Mouse (Mus musculus) CH12.LX (cell line): ENCODE measurements around the gene Zcchc3. TPM values are rescaled to one million over a fixed set of nuclear protein-coding genes. Genes with fewer than 3 reads are reported as not detected.

ENCODE experiments used
- DNase-seq: peaks from one replicate; pipeline ENCODE4 v3.0.0-alpha.2; 2013; ENCODE audit errors: extremely low read depth
- H3K27ac ChIP-seq: 2 replicates; pipeline ENCODE4 v1.5.1; 2012; ENCODE audit warnings: low read depth, mild to moderate bottlenecking, control low read depth, moderate library complexity; ENCODE audit not compliant: insufficient read depth
- H3K27me3 ChIP-seq: replicated peaks from 2 replicates; pipeline ENCODE3; 2012; ENCODE audit warnings: inconsistent platforms
- H3K36me3 ChIP-seq, 2 experiments: replicated peaks in 1 of 2; 2 replicates each; pipeline versions ENCODE3 to v1.6.1; 2012; ENCODE audit warnings: inconsistent platforms in 1 of 2, low read length in 1 of 2, mild to moderate bottlenecking in 1 of 2, mixed read lengths in 1 of 2, moderate library complexity in 1 of 2; ENCODE audit not compliant: control insufficient read depth in 1 of 2, insufficient read depth in 1 of 2
- H3K4me1 ChIP-seq, 2 experiments: 2 replicates each; pipeline ENCODE4 v1.6.1; 2012; ENCODE audit warnings: inconsistent platforms in 1 of 2, moderate library complexity in 1 of 2; ENCODE audit not compliant: insufficient read depth in 2 of 2, control insufficient read depth in 1 of 2
- H3K4me2 ChIP-seq: 2 replicates; pipeline ENCODE4 v1.6.1; 2012; ENCODE audit warnings: low read depth, mild to moderate bottlenecking, control low read depth; ENCODE audit not compliant: poor library complexity, insufficient read depth, severe bottlenecking
- H3K4me3 ChIP-seq, 3 experiments: fragments of 150-350 bp in 1 of 3; sonication (generic) in 1 of 3; replicated peaks in 1 of 3; 2 replicates each; pipeline versions ENCODE3 to v1.5.1; 2011 to 2012; ENCODE audit warnings: low read depth in 2 of 3, low read length in 2 of 3, mild to moderate bottlenecking in 2 of 3, moderate library complexity in 2 of 3, control low read depth in 1 of 3, improper control_type of control experiment in 1 of 3, inconsistent platforms in 1 of 3, mixed read lengths in 1 of 3; ENCODE audit not compliant: poor library complexity in 1 of 3
- H3K79me2 ChIP-seq: replicated peaks from 2 replicates; pipeline ENCODE4 v1.6.1; 2012; ENCODE audit warnings: mild to moderate bottlenecking, moderate library complexity; ENCODE audit not compliant: control insufficient read depth, poor library complexity, insufficient read depth, severe bottlenecking; ENCODE audit errors: extremely low read depth
- H3K9ac ChIP-seq: 2 replicates; pipeline ENCODE4 v1.6.1; 2012; ENCODE audit warnings: low read depth, mild to moderate bottlenecking, control low read depth, moderate library complexity; ENCODE audit not compliant: insufficient read depth
- H3K9me3 ChIP-seq: replicated peaks from 2 replicates; pipeline ENCODE3; 2012; ENCODE audit warnings: low read length, inconsistent platforms, mixed read lengths
- BHLHE40 ChIP-seq: IDR thresholded peaks from 2 replicates; pipeline ENCODE4 v1.6.1; 2011; ENCODE audit warnings: mild to moderate bottlenecking, low read depth, low read length, improper control_type of control experiment
- CHD2 ChIP-seq: IDR thresholded peaks from 2 replicates; pipeline ENCODE4 v1.6.1; 2011; ENCODE audit warnings: low read length, improper control_type of control experiment
- CTCF ChIP-seq, 2 experiments: IDR thresholded peaks in 1 of 2; conservative IDR thresholded peaks in 1 of 2; 2 replicates each; pipeline ENCODE4 v1.5.1; 2011 to 2012; ENCODE audit warnings: low read depth in 2 of 2, low read length in 2 of 2, improper control_type of control experiment in 1 of 2, inconsistent platforms in 1 of 2, mild to moderate bottlenecking in 1 of 2, moderate library complexity in 1 of 2
- ETS1 ChIP-seq: conservative IDR thresholded peaks from 2 replicates; pipeline ENCODE4 v1.6.1; 2012; ENCODE audit warnings: low read depth, mild to moderate bottlenecking, inconsistent platforms, low read length, improper control_type of control experiment, moderate library complexity
- HCFC1 ChIP-seq: IDR thresholded peaks from 2 replicates; pipeline ENCODE4 v1.6.1; 2012; ENCODE audit warnings: low read depth, mild to moderate bottlenecking, inconsistent platforms, low read length, improper control_type of control experiment
- IRF4 ChIP-seq: IDR thresholded peaks from 2 replicates; pipeline ENCODE4 v1.6.1; 2014; ENCODE audit warnings: low read depth, mild to moderate bottlenecking, inconsistent platforms, low read length, improper control_type of control experiment
- JUND ChIP-seq: conservative IDR thresholded peaks from 2 replicates; pipeline ENCODE4 v1.6.1; 2011; ENCODE audit warnings: low read depth, low read length, improper control_type of control experiment
- KAT2A ChIP-seq: IDR thresholded peaks from 2 replicates; pipeline ENCODE4 v1.6.1; 2012; ENCODE audit warnings: low read length, improper control_type of control experiment, inconsistent platforms; ENCODE audit not compliant: insufficient replicate concordance
- MAFK ChIP-seq: IDR thresholded peaks from 2 replicates; pipeline ENCODE4 v1.6.1; 2011; ENCODE audit warnings: low read length, improper control_type of control experiment; ENCODE audit not compliant: insufficient replicate concordance
- MAX ChIP-seq: IDR thresholded peaks from 2 replicates; pipeline ENCODE4 v1.6.1; 2011; ENCODE audit warnings: low read length, improper control_type of control experiment
- MAZ ChIP-seq: IDR thresholded peaks from 2 replicates; pipeline ENCODE4 v1.6.1; 2012; ENCODE audit warnings: low read depth, mild to moderate bottlenecking, inconsistent platforms, low read length, improper control_type of control experiment, moderate library complexity
- MXI1 ChIP-seq: IDR thresholded peaks from 2 replicates; pipeline ENCODE4 v1.6.1; 2011; ENCODE audit warnings: mild to moderate bottlenecking, low read depth, low read length, improper control_type of control experiment
- NELFE ChIP-seq: IDR thresholded peaks from 2 replicates; pipeline ENCODE4 v1.6.1; 2011; ENCODE audit warnings: low read depth, low read length, improper control_type of control experiment
- NRF1 ChIP-seq: IDR thresholded peaks from 2 replicates; pipeline ENCODE4 v1.6.1; 2014; ENCODE audit warnings: low read depth, mild to moderate bottlenecking, inconsistent platforms, low read length, improper control_type of control experiment, moderate library complexity
- RCOR1 ChIP-seq: conservative IDR thresholded peaks from 2 replicates; pipeline ENCODE4 v1.6.1; 2012; ENCODE audit warnings: low read depth, mild to moderate bottlenecking, inconsistent platforms, low read length, improper control_type of control experiment
- TBP ChIP-seq: conservative IDR thresholded peaks from 2 replicates; pipeline ENCODE4 v1.6.1; 2011; ENCODE audit warnings: low read depth, low read length, improper control_type of control experiment
- ZC3H11A ChIP-seq: IDR thresholded peaks from 2 replicates; pipeline ENCODE4 v1.6.1; 2012; ENCODE audit warnings: low read depth, mild to moderate bottlenecking, inconsistent platforms, low read length, improper control_type of control experiment
- ZKSCAN1 ChIP-seq: IDR thresholded peaks from 2 replicates; pipeline ENCODE4 v1.6.1; 2012; ENCODE audit warnings: low read depth, inconsistent platforms, low read length, improper control_type of control experiment, borderline replicate concordance
- dilution Hi-C: fragments of 300-500 bp; cut with MboI; formaldehyde crosslinking; loops from 2 replicates; pipeline ENCODE4 v1.14.3; 2020; ENCODE audit warnings: low sequenced_read_pairs; ENCODE audit not compliant: extremely low pct_unique_long_range_greater_than_20kb, extremely low pct_ligation_motif_present
- in situ Hi-C: fragments of 300-500 bp; cut with MboI; formaldehyde crosslinking; loops from 3 replicates; pipeline ENCODE4 v1.14.3; 2019; ENCODE audit warnings: low sequenced_read_pairs, low pct_ligation_motif_present, low pct_unique_long_range_greater_than_20kb, mixed read lengths
- polyA plus RNA-seq: library from polyadenylated mRNA; unstranded; fragments of >175 nt; gene quantifications from 2 replicates; pipeline ENCODE4 v1.2.1, GENCODE M21; 2012; ENCODE audit warnings: low read depth; ENCODE audit not compliant: insufficient read length
- total RNA-seq, 2 experiments: library from RNA; depleted of rRNA; stranded (reverse); fragments of 300-350 nt in 1 of 2; fragments of >200 nt in 1 of 2; gene quantifications; 2 replicates each; pipeline ENCODE4 v1.2.3; 2012 to 2014

Zcchc3 gene
- total and polyA plus RNA-seq, 3 experiments = not detected

DNA sequence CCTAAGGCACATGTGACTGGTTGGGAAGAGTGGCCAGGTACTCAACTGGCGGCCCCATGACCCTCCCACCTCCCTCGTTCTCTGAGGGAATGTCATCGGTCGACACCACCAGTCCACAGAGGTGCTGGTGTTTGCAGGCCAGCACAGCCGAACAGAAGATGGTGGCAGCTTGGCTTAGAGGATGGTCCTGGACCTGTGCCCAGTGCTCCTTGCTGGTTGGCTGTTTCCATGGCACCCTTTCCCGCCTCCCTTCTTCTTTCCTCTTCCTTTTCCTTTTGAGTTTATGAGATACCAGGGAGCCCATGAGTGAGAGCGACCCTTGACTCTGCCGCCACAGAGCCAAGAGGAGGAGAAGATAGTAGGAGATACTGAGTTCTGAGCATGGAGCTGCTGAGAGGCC, 28.5 kb upstream of the Zcchc3 start:
- Histone ChIP-seq H3K27ac (no peak overlapping the region), H3K36me3 (no peaks in the 10 kb centered on the region), H3K9ac (no peak overlapping the region), H3K9me3 (no peaks in the 10 kb centered on the region), H3K27me3 (peaks cover 87% of the 10 kb centered on the region), H3K4me3 (no peak overlapping the region), H3K4me2 (no peak overlapping the region), H3K79me2 (no peaks in the 10 kb centered on the region), H3K4me1 (no peaks in the 10 kb centered on the region)
- dilution Hi-C loops (no loop called here), in situ Hi-C loops (no loop called here)
- no peak for TF ChIP-seq CTCF (conservative IDR thresholded peaks at IDR 0.05 in 1 of 2, IDR thresholded peaks at IDR 0.05 in 1 of 2; ENCODE audit: low read depth in 2 of 2, low read length in 2 of 2)
- no peak for TF ChIP-seq MAFK
- DNase-seq = no peak

DNA sequence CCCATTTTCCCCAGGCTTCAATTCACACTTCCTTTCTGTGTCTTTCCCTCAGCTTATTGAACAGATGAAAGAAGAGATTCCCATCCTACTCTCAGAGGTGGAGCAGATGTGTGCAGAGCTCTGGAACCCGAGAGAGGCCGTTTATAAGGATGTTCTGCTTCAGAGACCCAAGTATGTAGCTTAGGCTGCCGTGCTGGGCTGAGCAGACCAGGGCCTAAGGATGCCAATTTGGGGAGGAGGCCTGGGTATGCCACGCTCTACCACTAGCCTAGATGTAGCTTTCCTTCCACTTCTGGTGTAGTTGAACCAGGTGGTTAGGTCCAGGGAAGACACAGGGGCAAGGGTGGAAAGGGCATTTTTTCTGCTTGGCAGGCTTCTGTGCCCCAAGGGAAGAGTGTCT, 27.5 kb upstream of the Zcchc3 start:
- Histone ChIP-seq H3K36me3 (no peaks in the 10 kb centered on the region), H3K27ac (no peak overlapping the region), H3K27me3 (peaks cover 79% of the 10 kb centered on the region), H3K9ac (no peak overlapping the region), H3K4me2 (no peak overlapping the region), H3K79me2 (no peaks in the 10 kb centered on the region), H3K4me3 (no peak overlapping the region), H3K9me3 (no peaks in the 10 kb centered on the region), H3K4me1 (peaks cover 1 to 2% of the 10 kb centered on the region in 2 experiments; a peak in 2 of 4 replicates)
- DNase-seq = no peak
- in situ Hi-C loops (no loop called here), dilution Hi-C loops (no loop called here)
- TF ChIP-seq MAZ (no peak), JUND (no peak), ZC3H11A (no peak), IRF4 (no peak), NELFE (no peak), HCFC1 (no peak), NRF1 (no peak), TBP (no peak), MAX (no peak), MXI1 (no peak), CHD2 (no peak)

DNA sequence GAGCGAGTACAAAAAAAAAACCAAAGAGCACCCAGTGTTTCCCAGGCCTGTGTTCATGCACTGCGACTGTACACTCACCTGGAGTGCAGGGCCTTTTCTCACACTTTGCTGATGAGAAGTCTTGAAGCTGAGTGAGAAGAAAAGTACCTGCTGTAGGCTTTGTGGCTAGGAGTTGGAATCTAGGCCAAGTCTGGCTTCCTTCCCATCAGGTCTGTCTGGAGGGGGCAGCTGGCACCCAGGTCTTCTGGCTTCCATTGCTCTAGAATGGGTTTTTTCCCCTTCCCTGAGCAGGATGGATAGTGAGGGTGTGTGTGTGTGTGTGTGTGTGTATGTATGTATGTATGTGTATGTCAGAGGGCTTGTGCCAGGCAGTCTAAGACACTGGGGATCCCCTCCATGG, 25.0 kb upstream of the Zcchc3 start:
- H3K4me3 ChIP-seq = no peak overlapping the region
- H3K27me3 ChIP-seq = peaks cover 81% of the 10 kb centered on the region
- no peak for DNase-seq
- no peak for TF ChIP-seq RCOR1
- no peak for TF ChIP-seq KAT2A
- TF ChIP-seq ZKSCAN1 = no peak
- no peak for TF ChIP-seq ETS1
- no peak for TF ChIP-seq HCFC1
- TF ChIP-seq JUND = no peak
- TF ChIP-seq BHLHE40 = no peak
- TF ChIP-seq CHD2 = no peak
- H3K9ac ChIP-seq = no peak overlapping the region
- no peaks in the 10 kb centered on the region for H3K36me3 ChIP-seq
- no peak overlapping the region for H3K4me2 ChIP-seq
- in situ Hi-C loops = no loop called here
- dilution Hi-C loops = no loop called here
- no peaks in the 10 kb centered on the region for H3K79me2 ChIP-seq
- H3K27ac ChIP-seq = no peak overlapping the region
- no peaks in the 10 kb centered on the region for H3K9me3 ChIP-seq
- H3K4me1 ChIP-seq = peaks cover 2 to 3% of the 10 kb centered on the region in 2 experiments; a peak in 2 of 4 replicates
